Mouse (Mus musculus) E14TG2a.4 (cell line): ENCODE results near the gene Tnfrsf1a.

ENCODE experiments used
- CTCF ChIP-seq: conservative IDR thresholded peaks from 2 replicates; pipeline ENCODE4 v1.5.1; 2014; ENCODE audit warnings: low read length
- POU5F1 ChIP-seq: IDR thresholded peaks from 2 replicates; pipeline ENCODE4 v1.6.1; 2014; ENCODE audit warnings: low read length, borderline replicate concordance

GRCm38 (mm10) chr6:125410995-125411547, 61.9 kb downstream of the Tnfrsf1a start:
- TF ChIP-seq CTCF (no peak), POU5F1 (no peak)
